Mouse (Mus musculus): ENCODE measurements around the gene Antxr1.

The Antxr1 gene

GRCm38 (mm10) chr6:87133520-87133919 lies 202.1 kb downstream of the Antxr1 start:
- no peak for DNase-seq

- no peak for DNase-seq
These were observed 204.5 kb downstream of the Antxr1 start for GRCm38 (mm10) chr6:87131078-87131477.

- no peak for DNase-seq
These were observed 205.0 kb downstream of the Antxr1 start for GRCm38 (mm10) chr6:87130628-87131027.

GRCm38 (mm10) chr6:87129861-87130260 lies 205.8 kb downstream of the Antxr1 start:
- DNase-seq: no peak

- DNase-seq: no peak
These were observed 208.4 kb downstream of the Antxr1 start for GRCm38 (mm10) chr6:87127049-87127753.

GRCm38 (mm10) chr6:87123973-87124372 lies 211.6 kb downstream of the Antxr1 start:
- no peak for DNase-seq

- no peak for DNase-seq
These were observed 212.2 kb downstream of the Antxr1 start for GRCm38 (mm10) chr6:87123406-87123805.

- DNase-seq: no peak
These were observed 213.7 kb downstream of the Antxr1 start for GRCm38 (mm10) chr6:87121961-87122360.

- no peak for DNase-seq
These were observed 215.0 kb downstream of the Antxr1 start for GRCm38 (mm10) chr6:87120661-87121060.

GRCm38 (mm10) chr6:87119975-87120374 lies 215.6 kb downstream of the Antxr1 start:
- no peak for DNase-seq

- DNase-seq: no peak
These were observed 216.4 kb downstream of the Antxr1 start for GRCm38 (mm10) chr6:87119066-87119837.

GRCm38 (mm10) chr6:87116596-87116995 lies 219.0 kb downstream of the Antxr1 start:
- no peak for DNase-seq

GRCm38 (mm10) chr6:87115981-87116380 lies 219.6 kb downstream of the Antxr1 start:
- DNase-seq: no peak

- DNase-seq: no peak
These were observed 223.5 kb downstream of the Antxr1 start for GRCm38 (mm10) chr6:87112125-87112524.

GRCm38 (mm10) chr6:87111493-87111892 lies 224.1 kb downstream of the Antxr1 start:
- DNase-seq: no peak

GRCm38 (mm10) chr6:87104123-87104796 lies 231.4 kb downstream of the Antxr1 start, which contains the start of gene D6Ertd527e:
D6Ertd527e (plus strand) TSS chr6:87104746.
- DNase-seq: no peak

GRCm38 (mm10) chr6:87103314-87103713 lies 232.3 kb downstream of the Antxr1 start:
- no peak for DNase-seq

GRCm38 (mm10) chr6:87102421-87102911 lies 233.2 kb downstream of the Antxr1 start:
- no peak for DNase-seq

GRCm38 (mm10) chr6:87101955-87102353 lies 233.7 kb downstream of the Antxr1 start:
- DNase-seq: no peak

- peak; percentile 78 for DNase-seq
These were observed 234.2 kb downstream of the Antxr1 start for GRCm38 (mm10) chr6:87101281-87101954.

GRCm38 (mm10) chr6:87100297-87101020 lies 235.2 kb downstream of the Antxr1 start:
- DNase-seq: no peak

GRCm38 (mm10) chr6:87099671-87100296 lies 235.8 kb downstream of the Antxr1 start:
- no peak for DNase-seq
